Mouse (Mus musculus): ENCODE data around the gene Flt4. TPM values are rescaled to one million over a fixed set of nuclear protein-coding genes. Genes with fewer than 3 reads are reported as not detected.
"Not testable (repeated sequence)": the region's sequence is repeated elsewhere in the genome, so short reads cannot be mapped to it uniquely, and the experiment has no call there.

Gene Flt4
- 2.0 and 2.1 TPM in 2 replicates for polyA plus RNA-seq (2015; fragmentation: Nextera tagmentation; extraction: Ambion mirVana)

DNA sequence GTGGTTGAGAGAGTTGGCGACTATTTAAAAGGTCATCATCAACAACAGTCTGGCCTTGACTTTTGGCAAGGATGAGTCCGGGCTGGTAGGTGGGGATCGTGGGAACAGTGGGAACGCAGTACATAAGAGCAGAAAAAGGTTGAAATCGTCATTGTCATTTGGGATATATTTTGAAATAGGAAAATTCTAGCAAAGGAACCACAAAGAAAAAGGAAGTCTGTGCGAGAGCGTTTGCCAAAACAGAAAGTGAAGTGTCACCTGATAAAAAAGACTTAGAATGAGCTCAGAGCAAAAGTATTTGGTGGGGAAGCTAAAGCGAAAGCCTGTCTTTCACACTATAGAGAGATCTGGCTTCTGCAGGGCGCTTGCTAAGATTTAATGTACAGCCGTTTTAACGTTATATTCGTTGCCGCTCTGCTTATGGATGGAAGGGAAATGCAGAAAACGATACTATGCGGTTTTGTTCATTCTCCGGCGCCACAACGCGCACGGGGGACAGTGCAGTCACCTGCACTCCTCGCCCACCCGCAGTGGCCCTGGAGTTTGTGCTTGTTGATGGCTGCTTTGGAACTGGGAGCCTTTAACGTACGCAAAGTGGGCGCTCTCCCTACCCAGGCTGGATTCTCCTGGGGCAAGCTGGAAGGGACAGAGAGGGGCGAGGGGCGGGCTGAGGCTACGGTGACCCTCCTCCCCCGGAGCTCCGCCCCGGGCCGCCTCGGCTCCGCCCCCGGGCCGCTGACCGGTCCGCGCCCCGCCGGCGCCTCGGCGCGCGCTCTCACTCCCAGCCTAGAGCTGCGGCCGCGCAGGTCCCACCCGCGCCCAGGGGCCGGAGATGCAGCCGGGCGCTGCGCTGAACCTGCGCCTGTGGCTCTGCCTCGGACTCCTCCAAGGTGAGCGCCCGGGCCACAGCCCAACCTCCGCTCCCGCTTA lies at the start of gene Flt4:
Gene Flt4 (plus strand): TSS at position 326 of the 930 bp plus-strand sequence.
- Histone ChIP-seq H3K27me3 (peaks cover 37% of the 10 kb centered on the region), H3K4me3 (peak within 1 kb of the TSS; percentile 46), H3K4me2 (peak within 1 kb of the TSS; percentile 79), H3K9ac (0 out of 2 replicates have a peak within 1 kb of the TSS, but pooled peaks have one; percentile 25)
- not testable (repeated sequence) for H3K36me3 ChIP-seq; H3K9me3 ChIP-seq; H3K27ac ChIP-seq (replicated peaks); H3K4me1 ChIP-seq (replicated peaks)
- peak; percentile 72 for ATAC-seq (ENCODE audit: low FRiP score, low read depth)
- WGBS = 8% methylated on average over 36 of the region's 61 CpGs

DNA sequence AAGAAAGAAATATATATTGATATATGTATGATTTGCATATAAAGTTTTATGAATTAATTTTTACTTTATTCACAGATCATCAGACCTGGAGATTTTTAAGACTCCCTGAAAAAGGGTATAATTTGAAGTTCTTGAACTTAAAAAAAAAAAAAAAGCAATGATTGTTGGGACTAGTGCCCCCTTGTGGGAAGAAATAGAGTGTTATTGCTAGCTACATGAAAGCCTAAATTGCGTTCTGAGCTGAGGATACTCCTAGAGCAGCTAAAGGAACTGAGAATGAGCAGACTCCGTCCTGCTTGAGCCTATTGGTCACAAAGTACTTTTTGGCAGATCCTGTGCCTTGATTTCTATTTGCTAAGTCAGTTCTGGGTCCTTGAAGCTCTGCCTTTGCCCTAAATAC lies 34.0 kb upstream of the Flt4 start:
- whole genome bisulfite sequencing = 34% methylated on average over 2 of the region's 2 CpGs
- H3K36me3 ChIP-seq; ATAC-seq (ENCODE audit: low FRiP score, low read depth); H3K4me3 ChIP-seq; H3K27me3 ChIP-seq; H3K9me3 ChIP-seq; H3K4me1 ChIP-seq (replicated peaks); H3K27ac ChIP-seq (replicated peaks); H3K4me2 ChIP-seq; H3K9ac ChIP-seq: not testable (repeated sequence)

DNA sequence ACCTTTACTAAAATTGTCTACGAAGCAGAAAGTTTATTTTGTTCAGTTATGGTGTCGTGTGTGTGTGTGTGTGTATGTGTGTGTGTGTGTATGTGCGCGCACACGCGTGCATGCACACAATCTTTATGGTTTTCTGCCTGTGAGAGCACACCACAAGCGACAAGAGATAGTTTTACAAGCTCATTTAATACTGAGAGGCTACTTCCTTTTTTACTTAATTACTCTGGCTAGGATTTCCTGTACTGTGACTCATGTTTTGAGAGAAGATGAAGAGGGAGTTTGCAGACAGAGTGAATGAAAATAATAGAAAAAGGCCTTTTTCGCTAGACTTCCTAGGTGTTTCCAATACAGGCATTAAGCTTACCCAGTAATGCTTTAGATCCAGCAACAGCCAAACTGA lies 28.6 kb upstream of the Flt4 start:
- 89% methylated on average over 8 of the region's 8 CpGs for WGBS
- H3K4me2 ChIP-seq; H3K9me3 ChIP-seq; H3K27ac ChIP-seq (replicated peaks); ATAC-seq (ENCODE audit: low FRiP score, low read depth); H3K4me1 ChIP-seq (replicated peaks); H3K36me3 ChIP-seq; H3K4me3 ChIP-seq; H3K9ac ChIP-seq; H3K27me3 ChIP-seq: not testable (repeated sequence)

DNA sequence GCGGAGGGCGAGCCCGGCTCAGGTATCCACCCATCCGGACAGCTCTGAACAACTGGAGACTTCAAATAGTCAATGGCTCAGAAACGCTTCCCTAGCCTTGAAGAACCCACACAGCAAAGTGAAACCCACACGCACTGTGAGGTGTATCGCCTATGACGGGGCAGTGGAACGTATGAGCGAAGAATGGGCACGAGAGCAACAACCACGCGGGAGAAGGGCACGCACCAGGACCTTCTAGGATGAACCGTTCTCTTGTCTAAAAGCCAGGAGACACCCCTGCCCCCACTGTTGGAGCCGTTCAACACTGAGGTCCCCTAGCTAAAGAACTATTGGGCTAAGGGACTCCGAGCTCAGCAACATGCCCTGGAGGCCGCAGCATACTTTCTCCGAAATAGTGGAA lies 18.9 kb upstream of the Flt4 start:
- no peak overlapping the region for H3K27ac ChIP-seq (replicated peaks)
- no peak overlapping the region for H3K9ac ChIP-seq
- WGBS = 95% methylated on average over 19 of the region's 19 CpGs
- H3K4me3 ChIP-seq = no peak overlapping the region
- no peaks in the 10 kb centered on the region for H3K36me3 ChIP-seq
- no peak overlapping the region for H3K4me2 ChIP-seq
- H3K9me3 ChIP-seq = no peaks in the 10 kb centered on the region
- no peak for ATAC-seq (ENCODE audit: low FRiP score, low read depth)
- no peaks in the 10 kb centered on the region for H3K27me3 ChIP-seq
- H3K4me1 ChIP-seq (replicated peaks) = no peaks in the 10 kb centered on the region

DNA sequence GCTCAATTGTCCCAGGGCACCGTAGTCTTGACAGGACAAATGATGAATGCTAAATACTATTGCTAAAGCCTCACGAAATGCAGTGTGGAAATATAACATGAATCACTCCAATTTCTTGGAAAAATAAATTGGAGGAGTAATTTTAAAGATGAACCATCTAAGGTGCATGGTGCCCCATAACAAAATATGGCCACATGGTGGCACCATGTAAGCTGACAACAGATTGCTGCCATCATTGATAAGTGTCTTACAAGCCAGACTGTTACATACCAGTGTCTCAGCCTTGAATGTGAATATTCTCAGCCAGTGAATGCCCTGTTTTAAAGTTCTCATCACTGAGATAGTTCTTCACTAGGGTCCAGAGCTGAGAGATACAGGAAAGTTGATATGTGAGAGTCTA lies 11.9 kb upstream of the Flt4 start:
- H3K27ac ChIP-seq (replicated peaks); H3K9me3 ChIP-seq; H3K4me3 ChIP-seq; H3K4me2 ChIP-seq; ATAC-seq (ENCODE audit: low FRiP score, low read depth); H3K36me3 ChIP-seq; H3K4me1 ChIP-seq (replicated peaks); H3K9ac ChIP-seq; H3K27me3 ChIP-seq: not testable (repeated sequence)
- 54% methylated on average over 2 of the region's 2 CpGs for WGBS

DNA sequence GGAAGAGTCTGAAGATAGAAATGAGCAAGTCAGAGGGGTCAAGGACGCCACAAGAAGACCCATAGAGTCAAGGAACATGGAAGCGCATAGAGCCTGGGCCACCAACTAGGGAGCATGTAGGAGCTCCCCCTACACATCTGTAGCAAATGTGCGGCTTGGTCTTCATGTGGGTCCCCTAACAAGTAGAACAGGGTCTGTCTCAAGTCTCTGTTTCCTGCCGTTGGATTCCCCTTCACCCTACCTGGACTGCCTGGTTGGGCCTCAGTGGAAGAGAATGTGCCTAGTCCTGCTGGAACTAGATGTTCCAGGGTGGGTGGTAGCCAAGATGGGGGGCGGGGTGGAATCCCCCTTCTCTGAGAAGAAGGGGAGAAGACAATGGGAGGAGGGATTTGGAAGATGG lies 757 bp upstream of the Flt4 start:
- H3K27ac ChIP-seq (replicated peaks); H3K9ac ChIP-seq; ATAC-seq (ENCODE audit: low FRiP score, low read depth); H3K36me3 ChIP-seq; H3K4me1 ChIP-seq (replicated peaks); H3K4me3 ChIP-seq; H3K9me3 ChIP-seq; H3K4me2 ChIP-seq: not testable (repeated sequence)
- H3K27me3 ChIP-seq = peaks cover 31% of the 10 kb centered on the region
- WGBS = 83% methylated on average over 5 of the region's 5 CpGs

DNA sequence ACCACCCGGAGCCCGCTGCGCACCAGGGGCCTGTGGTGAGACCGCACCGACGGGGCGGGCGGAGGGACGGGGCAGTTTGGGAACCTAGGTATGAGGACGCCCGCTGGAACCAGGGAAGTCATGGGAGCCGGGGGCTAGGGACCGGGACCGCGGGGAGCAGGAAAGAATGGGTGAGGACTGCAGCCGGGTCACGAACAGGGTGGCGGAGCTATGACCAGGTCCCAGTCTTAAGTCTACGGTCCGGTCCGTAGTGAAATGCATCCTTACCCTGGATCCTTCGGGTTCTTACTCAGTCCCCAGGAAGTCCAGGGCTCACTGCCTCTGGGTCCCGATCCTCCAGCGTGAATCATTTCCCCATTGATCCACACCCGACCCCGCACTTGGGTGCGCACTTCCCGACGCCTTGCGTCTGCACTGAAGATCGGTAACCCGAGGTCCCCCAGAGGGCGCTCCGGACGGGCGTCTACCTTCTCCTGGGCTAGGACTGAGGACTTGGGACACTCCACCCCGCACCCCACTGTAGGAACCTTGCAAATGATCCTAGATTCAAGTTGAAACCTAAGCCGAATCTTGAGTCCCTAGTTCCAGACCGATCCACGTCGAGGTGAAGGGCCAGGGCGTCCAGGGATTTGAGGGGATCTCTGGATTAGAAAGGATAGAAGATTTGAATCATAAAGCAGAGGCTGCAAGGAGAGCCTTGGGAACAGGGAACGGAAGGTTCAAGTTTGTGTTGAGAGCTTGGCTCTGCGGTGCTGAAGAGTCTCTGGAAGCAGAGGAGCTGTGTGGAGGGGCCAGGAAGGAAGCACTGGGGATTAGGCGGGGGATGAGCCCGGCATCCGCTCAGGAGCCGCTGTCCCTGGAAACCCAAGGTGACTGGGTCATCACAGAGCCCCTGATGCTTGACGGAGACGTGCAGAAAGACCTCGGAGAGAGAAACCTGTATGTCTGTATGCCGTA lies 1.1 kb downstream of the Flt4 start:
- Histone ChIP-seq H3K4me3 (peak overlapping the region; percentile 46), H3K9ac (0 out of 2 replicates have a peak overlapping the region, but pooled peaks have one; percentile 19), H3K27me3 (peaks cover 38% of the 10 kb centered on the region), H3K4me2 (peak overlapping the region; percentile 79)
- WGBS = 1% methylated on average over 47 of the region's 52 CpGs
- not testable (repeated sequence) for ATAC-seq (ENCODE audit: low FRiP score, low read depth); H3K4me1 ChIP-seq (replicated peaks); H3K36me3 ChIP-seq; H3K9me3 ChIP-seq; H3K27ac ChIP-seq (replicated peaks)

DNA sequence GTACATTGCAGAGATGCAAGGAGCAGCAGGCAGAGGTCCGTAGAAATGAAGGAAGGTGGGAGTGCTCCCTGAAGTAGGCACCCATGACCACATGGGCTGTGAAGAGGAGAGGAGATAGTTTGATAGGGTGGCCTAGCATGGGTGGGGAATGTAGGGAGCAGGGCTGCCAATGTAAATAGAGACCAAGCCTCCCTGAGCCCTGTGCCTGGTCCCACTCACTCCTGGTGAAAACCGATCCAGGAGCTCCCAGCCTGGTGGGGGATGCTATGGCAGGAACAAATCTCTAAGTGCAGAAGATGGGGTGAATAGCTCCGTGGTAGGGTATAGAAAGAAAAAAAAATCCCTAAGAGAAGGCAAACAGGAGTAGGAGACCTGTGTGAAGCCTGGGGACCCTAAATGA lies 2.3 kb downstream of the Flt4 start:
- H3K27me3 ChIP-seq = peaks cover 38% of the 10 kb centered on the region
- not testable (repeated sequence) for H3K9me3 ChIP-seq; H3K9ac ChIP-seq; H3K4me3 ChIP-seq; H3K4me1 ChIP-seq (replicated peaks); H3K4me2 ChIP-seq; H3K36me3 ChIP-seq; ATAC-seq (ENCODE audit: low FRiP score, low read depth); H3K27ac ChIP-seq (replicated peaks)
- 31% methylated on average over 3 of the region's 3 CpGs for WGBS

DNA sequence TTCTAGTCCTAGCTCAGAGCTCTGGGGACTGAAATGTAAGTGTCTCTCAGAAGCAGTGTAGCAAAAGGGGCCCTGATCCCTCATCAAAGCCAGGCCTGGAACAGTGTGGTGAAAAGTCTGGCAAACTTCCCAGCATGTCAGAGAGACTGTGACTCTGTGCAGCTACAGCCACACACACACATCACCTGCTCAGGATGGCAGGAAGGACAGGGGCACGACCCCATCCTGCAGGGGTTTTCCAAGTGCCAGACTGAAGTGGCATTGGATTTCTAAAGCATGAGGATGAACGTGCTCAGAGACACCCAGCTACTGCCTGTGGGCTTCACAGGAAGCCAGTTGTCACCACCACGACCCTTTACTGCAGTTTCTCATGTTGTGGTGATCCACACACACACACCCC lies 3.1 kb downstream of the Flt4 start:
- ATAC-seq (ENCODE audit: low FRiP score, low read depth) = no peak
- Histone ChIP-seq H3K9me3 (no peaks in the 10 kb centered on the region), H3K27me3 (peaks cover 38% of the 10 kb centered on the region), H3K4me2 (no peak overlapping the region), H3K4me1 (replicated peaks) (peaks cover 10% of the 10 kb centered on the region), H3K4me3 (no peak overlapping the region), H3K27ac (replicated peaks) (no peak overlapping the region), H3K9ac (no peak overlapping the region), H3K36me3 (no peaks in the 10 kb centered on the region)
- WGBS = 45% methylated on average over 3 of the region's 3 CpGs

DNA sequence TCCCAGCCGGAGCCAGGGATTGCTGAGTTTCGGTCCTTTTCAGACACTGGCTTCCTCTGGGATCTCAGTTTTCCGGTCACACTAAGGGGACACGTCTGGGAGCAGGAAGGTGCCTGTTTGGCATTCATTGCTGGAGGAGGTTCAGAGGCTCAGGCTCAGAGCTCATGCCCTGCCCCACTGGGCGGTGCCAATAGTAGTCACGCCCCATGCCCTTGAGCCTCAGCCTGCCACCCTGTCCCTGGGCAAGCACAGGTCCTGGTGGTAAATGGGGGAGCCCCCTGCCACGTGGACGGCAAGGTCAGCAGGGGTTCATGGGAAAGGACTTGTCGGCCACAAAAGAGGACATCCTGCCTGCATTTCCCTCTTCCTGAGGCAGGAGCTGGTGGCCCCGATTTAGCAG lies 4.3 kb downstream of the Flt4 start:
- no peak overlapping the region for H3K4me2 ChIP-seq
- H3K4me1 ChIP-seq (replicated peaks) = peaks cover 10% of the 10 kb centered on the region
- WGBS = 13% methylated on average over 10 of the region's 10 CpGs
- H3K4me3 ChIP-seq = no peak overlapping the region
- H3K9me3 ChIP-seq = no peaks in the 10 kb centered on the region
- no peaks in the 10 kb centered on the region for H3K36me3 ChIP-seq
- no peak overlapping the region for H3K9ac ChIP-seq
- H3K27me3 ChIP-seq = peaks cover 29% of the 10 kb centered on the region
- no peak overlapping the region for H3K27ac ChIP-seq (replicated peaks)
- ATAC-seq (ENCODE audit: low FRiP score, low read depth) = no peak

DNA sequence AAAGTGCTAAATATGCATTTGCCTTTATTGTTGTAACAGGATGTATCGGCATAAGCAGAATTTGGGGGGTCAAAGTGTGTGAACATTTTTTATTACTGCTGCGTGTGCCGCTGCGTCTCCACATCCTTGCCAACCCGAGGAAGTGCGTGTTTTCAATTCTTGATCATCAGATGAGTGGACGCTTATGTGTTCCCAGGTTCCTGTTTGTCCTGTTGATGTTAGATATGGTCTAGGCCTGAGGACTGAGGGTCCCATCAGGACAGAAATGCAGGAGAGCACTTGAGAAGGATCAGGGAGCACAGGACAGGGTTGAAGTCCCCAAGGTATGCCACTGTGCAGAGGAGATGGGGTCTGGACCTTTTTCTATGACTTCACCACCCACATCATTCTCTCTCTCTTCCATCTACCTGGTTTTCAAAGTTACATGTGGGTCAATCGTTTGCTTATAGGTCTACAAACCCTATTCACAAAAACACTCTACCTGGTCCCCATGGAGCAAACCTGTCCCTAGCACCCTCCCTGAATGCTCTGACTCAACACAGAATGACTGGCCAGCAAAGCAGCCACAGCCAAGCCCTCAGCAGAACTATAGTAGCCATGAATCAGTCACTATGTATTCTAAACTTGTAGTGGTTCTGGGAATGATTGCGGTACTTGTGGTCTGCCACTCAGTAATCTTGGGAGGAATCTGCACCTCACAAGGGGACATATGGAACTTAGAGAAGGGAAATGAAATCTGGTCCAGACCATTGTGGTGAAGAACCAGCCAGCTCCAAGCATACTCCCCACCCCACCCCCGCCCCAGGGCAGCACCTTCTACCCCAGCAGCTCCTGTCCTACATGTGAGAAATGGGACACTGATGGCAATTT lies 7.0 kb downstream of the Flt4 start:
- Histone ChIP-seq H3K9ac (no peak overlapping the region), H3K36me3 (no peaks in the 10 kb centered on the region), H3K27ac (replicated peaks) (no peak overlapping the region), H3K4me3 (no peak overlapping the region), H3K4me2 (no peak overlapping the region), H3K4me1 (replicated peaks) (no peaks in the 10 kb centered on the region), H3K9me3 (no peaks in the 10 kb centered on the region), H3K27me3 (peaks cover 18% of the 10 kb centered on the region)
- ATAC-seq (ENCODE audit: low FRiP score, low read depth) = no peak
- 94% methylated on average over 10 of the region's 10 CpGs for WGBS

Data from hindbrain, embryonic 15.5 days (tissue).